Mouse (Mus musculus): ENCODE results near the gene Agrn.

Gene Agrn

GRCm38 (mm10) chr4:156197131-156197828, at the start of gene Agrn:
Gene Agrn (minus strand): TSS chr4:156197488.
- DNase-seq (ENCODE audit: low spot score): peak; percentile 82

- no peak for DNase-seq (ENCODE audit: low spot score)
These were observed 39.6 kb upstream of the Agrn start for GRCm38 (mm10) chr4:156236651-156237447.

GRCm38 (mm10) chr4:156235808-156236533, 38.7 kb upstream of the Agrn start, which contains the start of gene Noc2l:
Gene Noc2l (plus strand): TSS chr4:156236010.
- DNase-seq (ENCODE audit: low spot score): peak; percentile 96

- DNase-seq (ENCODE audit: low spot score): no peak
These were observed 38.1 kb upstream of the Agrn start for GRCm38 (mm10) chr4:156235360-156235770.

GRCm38 (mm10) chr4:156234701-156235213, 37.5 kb upstream of the Agrn start, which contains the start of gene Plekhn1:
Gene Plekhn1 (minus strand): TSS chr4:156234857.
- DNase-seq (ENCODE audit: low spot score): peak; percentile 84

- DNase-seq (ENCODE audit: low spot score): no peak
These were observed 36.8 kb upstream of the Agrn start for GRCm38 (mm10) chr4:156234021-156234501.

DNA sequence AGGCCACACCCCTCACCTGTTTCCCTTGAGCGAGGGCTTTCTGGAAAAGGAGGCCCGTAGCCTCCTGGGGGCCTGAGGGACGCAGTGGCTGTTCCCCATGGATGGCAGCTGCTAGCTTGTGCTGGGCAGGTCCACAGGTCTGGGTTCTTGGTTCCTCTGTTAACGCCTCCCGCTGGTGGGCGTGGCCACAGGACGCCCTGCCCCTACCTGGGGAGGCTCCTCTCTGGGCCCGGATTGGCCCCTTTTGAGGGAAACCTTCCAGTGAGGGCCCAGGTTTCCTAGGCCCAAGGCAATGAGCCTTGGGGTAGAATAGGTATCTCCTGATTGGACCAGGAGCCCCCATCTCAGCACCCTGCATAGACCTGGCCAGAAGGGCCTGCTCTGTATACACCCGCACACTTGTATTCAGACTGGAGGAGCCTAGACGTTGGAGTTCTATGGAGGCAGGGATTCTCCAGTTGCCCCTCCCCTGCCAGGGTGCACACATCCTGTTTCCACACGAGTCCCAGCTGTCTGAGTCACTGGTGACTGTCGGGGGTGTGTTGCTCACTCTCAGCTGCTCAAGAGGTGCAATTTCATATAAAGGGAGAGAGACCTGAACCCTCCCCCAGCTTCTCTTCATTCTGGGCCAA, 31.2 kb upstream of the Agrn start:
- DNase-seq (ENCODE audit: low spot score): no peak

DNA sequence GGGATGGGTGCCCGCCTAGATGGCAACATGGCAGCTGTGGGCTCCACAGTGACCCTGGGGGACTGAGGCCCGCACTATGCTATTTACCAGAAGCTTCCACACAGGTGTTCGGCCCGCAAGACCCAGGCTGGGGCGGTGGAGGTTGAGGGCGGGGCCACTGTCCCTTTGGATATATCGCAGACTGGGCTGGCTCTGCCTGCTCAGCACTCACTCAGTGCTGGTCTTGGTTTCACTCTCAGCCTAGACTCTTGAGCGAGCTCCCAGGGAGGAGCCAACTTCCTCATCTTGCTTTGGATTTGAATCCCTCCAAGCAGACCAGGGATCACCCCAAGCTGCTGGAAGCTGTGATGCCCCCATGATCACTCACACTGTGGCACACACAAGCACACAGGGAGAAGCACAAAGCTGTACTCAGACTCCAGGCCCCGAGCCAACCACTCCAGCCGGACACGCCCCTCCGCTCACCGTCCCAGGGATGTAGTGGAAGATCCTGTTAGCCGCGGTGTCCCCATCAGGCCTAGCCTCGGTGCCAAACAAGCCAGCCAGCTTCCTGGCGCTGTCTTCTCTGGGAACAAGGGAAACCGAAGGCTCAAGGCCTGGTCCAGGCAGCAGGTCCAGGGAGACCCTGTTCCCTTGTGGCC, 30.6 kb upstream of the Agrn start:
- DNase-seq (ENCODE audit: low spot score): no peak

DNA sequence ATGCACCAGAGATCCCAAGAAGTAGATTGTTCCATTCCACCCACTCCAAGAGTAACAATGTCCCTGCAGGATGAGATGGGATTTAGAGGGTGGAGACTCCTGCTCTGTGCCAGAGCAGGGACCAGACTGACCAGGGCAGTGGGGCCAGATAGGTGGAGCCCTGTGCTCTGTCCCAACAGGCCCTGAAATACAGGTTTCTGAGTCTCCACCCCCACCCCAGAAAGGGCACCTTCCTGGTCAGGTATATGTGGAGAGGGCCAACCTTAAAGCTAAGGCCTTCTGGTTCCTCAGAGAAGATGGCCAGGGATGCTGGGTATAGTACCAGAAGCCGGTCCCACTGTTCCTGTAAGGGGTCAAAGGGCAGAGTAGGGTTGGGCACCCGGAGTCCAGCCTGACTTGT, 27.0 kb upstream of the Agrn start:
- no peak for DNase-seq (ENCODE audit: low spot score)

DNA sequence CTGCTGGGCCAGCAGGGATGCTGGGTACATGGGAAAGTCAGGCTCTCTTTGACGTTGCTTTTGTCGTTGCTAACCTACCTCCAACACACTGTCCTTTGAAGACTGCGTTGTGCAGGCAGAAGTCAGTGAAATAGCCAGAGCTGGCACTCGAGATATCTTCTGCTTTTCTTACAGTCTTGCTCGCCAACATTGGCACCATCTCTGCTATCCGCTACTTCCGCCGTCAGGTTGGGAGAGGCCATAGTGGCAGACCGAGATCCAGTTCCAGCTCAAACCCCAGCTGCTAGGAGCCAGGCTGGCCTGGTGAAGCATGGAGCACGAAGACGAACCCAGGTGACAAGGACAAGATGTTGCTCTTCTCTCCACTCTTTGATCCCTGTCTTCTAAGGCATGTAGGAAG, 22.6 kb upstream of the Agrn start:
- DNase-seq (ENCODE audit: low spot score): no peak

DNA sequence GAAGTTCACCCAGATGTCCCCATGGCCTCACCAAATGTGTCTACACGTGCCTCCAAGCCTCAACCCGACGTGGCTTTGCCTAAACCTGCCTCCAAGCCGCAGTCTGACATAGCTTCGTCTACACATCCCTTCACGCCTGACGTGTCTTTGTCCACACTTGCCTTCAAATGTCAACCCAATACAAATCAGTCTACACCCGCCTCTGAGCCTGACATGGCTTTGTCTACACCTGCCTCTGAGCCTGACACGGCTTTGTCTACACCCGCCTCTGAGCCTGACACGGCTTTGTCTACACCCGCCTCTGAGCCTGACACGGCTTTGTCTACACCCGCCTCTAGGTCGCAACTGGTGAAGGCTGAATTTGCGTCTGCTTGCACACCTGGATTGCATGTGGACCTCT, 20.6 kb upstream of the Agrn start:
- no peak for DNase-seq (ENCODE audit: low spot score)

GRCm38 (mm10) chr4:156217022-156217669, 19.9 kb upstream of the Agrn start:
- no peak for DNase-seq (ENCODE audit: low spot score)

DNA sequence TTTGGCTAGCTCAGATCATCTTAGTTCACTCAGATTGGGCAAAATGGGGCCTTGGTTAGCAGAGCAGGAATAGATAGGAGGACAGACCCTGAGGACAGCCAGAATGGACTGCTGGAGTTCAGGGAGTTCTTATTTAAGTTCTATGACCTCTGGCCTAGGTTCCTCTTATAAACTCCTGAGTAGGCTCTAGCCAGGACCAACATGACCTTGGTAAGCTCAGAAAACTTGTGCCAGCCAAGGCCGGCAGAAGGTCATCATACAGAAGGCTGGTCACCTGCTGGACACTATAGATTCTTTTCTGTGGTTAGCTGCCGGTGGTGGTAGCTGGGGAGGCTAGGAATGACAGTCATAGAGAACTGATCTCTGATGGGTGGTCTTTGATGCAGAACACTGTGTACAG, 18.9 kb upstream of the Agrn start:
- no peak for DNase-seq (ENCODE audit: low spot score)

DNA sequence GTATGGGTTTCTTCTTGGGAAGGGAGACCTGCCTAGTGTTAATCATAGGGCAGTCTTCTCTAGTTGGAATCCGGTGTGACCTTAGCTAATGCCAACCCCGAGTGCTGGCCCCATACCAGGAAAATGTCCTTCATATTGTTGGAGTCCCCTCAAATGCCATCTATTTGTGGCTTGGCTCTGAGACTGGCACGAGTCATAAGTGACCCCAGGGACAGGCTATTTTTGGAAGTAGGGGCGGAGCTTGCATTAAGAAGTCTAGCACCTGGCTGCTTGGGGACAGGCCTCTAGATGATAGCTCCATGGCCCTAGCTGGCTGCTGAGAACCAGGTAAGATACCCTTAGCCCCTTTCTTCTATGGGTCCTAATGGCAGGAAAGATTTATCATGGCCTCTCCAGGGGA, 18.4 kb upstream of the Agrn start, which contains the start of gene Perm1:
TSS of gene Perm1 (plus strand) at position 220 of the 400 bp plus-strand sequence.
- DNase-seq (ENCODE audit: low spot score): no peak

DNA sequence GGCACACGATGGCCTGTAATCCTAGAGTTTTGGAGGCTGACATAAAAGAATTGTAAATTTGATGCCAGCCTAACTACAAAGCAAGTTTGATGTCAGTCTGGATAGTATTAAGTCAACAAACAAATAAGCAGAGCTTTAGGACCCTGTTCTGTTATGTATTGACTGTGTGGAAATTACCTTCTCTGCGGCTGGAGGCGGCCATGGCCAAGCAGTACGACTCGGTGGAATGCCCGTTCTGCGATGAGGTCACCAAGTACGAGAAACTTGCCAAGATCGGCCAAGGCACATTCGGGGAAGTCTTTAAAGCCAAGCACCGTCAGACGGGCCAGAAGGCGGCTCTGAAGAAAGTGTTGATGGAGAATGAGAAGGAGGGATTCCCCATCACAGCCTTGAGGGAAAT, 15.8 kb upstream of the Agrn start:
- DNase-seq (ENCODE audit: low spot score): no peak

- no peak for DNase-seq (ENCODE audit: low spot score)
These were observed 12.8 kb upstream of the Agrn start for GRCm38 (mm10) chr4:156209963-156210635.

DNA sequence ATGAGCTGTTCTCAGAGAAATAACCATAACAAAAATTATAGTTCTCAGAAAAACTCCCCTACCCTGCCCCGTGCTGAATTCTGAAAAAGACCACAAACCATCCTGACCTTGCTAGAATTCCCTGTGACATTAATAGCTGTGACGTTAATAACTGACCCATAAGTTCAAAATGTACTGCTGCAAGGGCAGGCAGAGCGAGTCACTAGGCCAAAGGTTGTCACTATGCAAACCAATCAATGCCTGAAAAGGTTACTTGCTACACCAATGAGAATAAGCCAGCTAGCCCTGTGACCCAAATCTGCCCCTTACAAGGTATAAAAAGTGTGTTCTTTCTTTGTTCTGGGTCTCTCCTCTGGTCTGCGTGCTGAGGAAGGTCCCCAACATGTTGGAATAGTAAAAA, 11.6 kb upstream of the Agrn start:
- no peak for DNase-seq (ENCODE audit: low spot score)

DNA sequence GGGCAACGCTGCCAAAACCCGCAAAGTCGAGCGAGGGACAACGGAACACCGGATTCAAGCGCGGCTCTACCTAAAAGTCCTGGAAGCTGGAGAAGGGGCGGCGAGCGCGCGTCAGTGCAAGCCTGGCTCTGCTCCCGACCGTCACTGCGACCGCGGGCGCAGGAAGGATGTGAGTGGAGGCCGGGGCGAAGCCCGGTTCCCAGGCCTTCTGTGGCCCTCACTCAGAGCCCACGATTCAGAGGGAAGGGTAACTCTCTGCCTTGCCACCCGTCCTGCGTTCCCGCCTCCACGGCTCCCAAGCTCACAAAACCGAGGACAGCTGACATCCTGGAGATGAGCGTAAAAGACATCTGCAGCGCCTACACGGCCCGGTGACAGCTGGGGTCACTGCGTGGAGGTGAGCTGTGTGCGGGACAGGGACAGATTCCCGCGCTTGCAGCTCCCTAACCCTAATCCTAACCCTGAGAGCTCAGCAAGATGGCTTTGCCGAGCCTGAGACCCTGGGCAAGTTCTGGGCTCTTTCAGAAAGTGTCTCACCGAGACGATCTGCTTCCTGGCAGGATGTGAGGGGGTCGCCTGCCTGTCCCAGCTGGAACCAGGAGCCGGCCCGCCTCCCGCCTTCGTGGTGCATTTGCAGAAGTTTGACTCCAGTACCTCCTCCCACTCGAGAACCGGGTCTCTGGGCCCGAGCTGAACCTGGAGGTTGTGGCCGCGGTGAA, 6.3 kb upstream of the Agrn start:
- no peak for DNase-seq (ENCODE audit: low spot score)

GRCm38 (mm10) chr4:156203001-156203412, 5.7 kb upstream of the Agrn start, which contains the start of gene AW011738:
Gene AW011738 (plus strand): TSS chr4:156203304.
- DNase-seq (ENCODE audit: low spot score): peak; percentile 72

Data from testis, postnatal 10 days (tissue).